Mouse (Mus musculus) bone marrow, adult 2 months (tissue): ENCODE results near the gene Orai3. TPM values are rescaled to one million over a fixed set of nuclear protein-coding genes. Genes with fewer than 3 reads are reported as not detected.
A peak's percentile ranks its signal among the peaks of the same experiment; 100 is the strongest.

ENCODE experiments used
- H3K27ac ChIP-seq: fragments of 200-500 bp; 2 replicates; pipeline ENCODE4 v1.5.1; 2012; ENCODE audit warnings: low read depth, mild to moderate bottlenecking, control low read depth, inconsistent platforms, low read length; ENCODE audit not compliant: control insufficient read depth, poor library complexity, insufficient read depth
- H3K4me1 ChIP-seq: fragments of 200-500 bp; 2 replicates; pipeline ENCODE4 v1.6.1; 2011; ENCODE audit warnings: low read length; ENCODE audit not compliant: control insufficient read depth, insufficient read depth
- H3K4me3 ChIP-seq: fragments of 200-500 bp; replicated peaks from 2 replicates; pipeline ENCODE3; 2011; ENCODE audit warnings: mild to moderate bottlenecking, low read depth, low read length, control low read depth; ENCODE audit not compliant: control insufficient read depth
- CTCF ChIP-seq: fragments of 200-500 bp; IDR thresholded peaks from 2 replicates; pipeline ENCODE4 v1.5.1; 2011; ENCODE audit warnings: low read length, control low read depth; ENCODE audit not compliant: control insufficient read depth, insufficient read depth
- POLR2A ChIP-seq: fragments of 200-500 bp; IDR thresholded peaks from 2 replicates; pipeline ENCODE4 v1.6.1; 2011; ENCODE audit warnings: low read depth, mild to moderate bottlenecking, control low read depth, low read length, borderline replicate concordance; ENCODE audit not compliant: control insufficient read depth
- WGBS: fragments of 180-500 bp; shearing (Covaris S2); methylation state at CpG from one replicate; pipeline ENCODE4 v1.1.7; 2018; 5-methylcytosine and 5-hydroxymethylcytosine counted together
- polyA plus RNA-seq: library from polyadenylated mRNA; stranded (reverse); fragments of >200 nt; gene quantifications from 2 replicates; pipeline ENCODE4 v1.2.4, GENCODE M21; 2011; ENCODE audit warnings: low replicate concordance; ENCODE audit not compliant: missing spikeins, insufficient read depth, insufficient read length

Orai3 gene
- polyA plus RNA-seq, 1 experiment, result 14.6 TPM

GRCm38 (mm10) chr7:127776426-127776825 lies 6.8 kb downstream of the Orai3 start, which contains the start of gene Setd1a:
TSS of gene Setd1a (plus strand) at chr7:127776670.
- peak within 1 kb of the TSS; percentile 90 for H3K27ac ChIP-seq
- H3K4me3 ChIP-seq, result peak within 1 kb of the TSS; percentile 81
- H3K4me1 ChIP-seq, result no peaks in the 10 kb centered on the region
- WGBS, result under 1% methylated on average over 23 of the region's 23 CpGs
- TF ChIP-seq POLR2A, result no peak
- no peak for TF ChIP-seq CTCF

- Histone ChIP-seq H3K4me1 (no peaks in the 10 kb centered on the region), H3K27ac (peak overlapping the region; percentile 90), H3K4me3 (peak overlapping the region; percentile 81)
- WGBS, result 1% methylated on average over 58 of the region's 70 CpGs
- TF ChIP-seq POLR2A (no peak), CTCF (no peak)
Observed at GRCm38 (mm10) chr7:127776878-127777473, 7.4 kb downstream of the Orai3 start.

- Histone ChIP-seq H3K4me1 (no peaks in the 10 kb centered on the region), H3K4me3 (peak overlapping the region; percentile 81), H3K27ac (peak overlapping the region; percentile 90; the same call in 1 of the 2 replicates)
- 2% methylated on average over 58 of the region's 66 CpGs for WGBS
- TF ChIP-seq CTCF (no peak), POLR2A (no peak)
Observed at GRCm38 (mm10) chr7:127777474-127778266, 8.1 kb downstream of the Orai3 start.

GRCm38 (mm10) chr7:127778350-127778749 lies 8.7 kb downstream of the Orai3 start:
- WGBS, result 78% methylated on average over 4 of the region's 4 CpGs
- TF ChIP-seq POLR2A (no peak), CTCF (no peak)
- no peak overlapping the region for H3K4me3 ChIP-seq
- H3K4me1 ChIP-seq, result no peaks in the 10 kb centered on the region
- H3K27ac ChIP-seq, result no peak overlapping the region

GRCm38 (mm10) chr7:127785308-127785707 lies 15.7 kb downstream of the Orai3 start, which contains the start of gene Gm49388:
TSS of gene Gm49388 (plus strand) at chr7:127785608.
- WGBS, result 93% methylated on average over 7 of the region's 7 CpGs
- no peak within 1 kb of the TSS for H3K4me3 ChIP-seq
- H3K4me1 ChIP-seq, result no peaks in the 10 kb centered on the region
- no peak for TF ChIP-seq CTCF
- no peak for TF ChIP-seq POLR2A
- H3K27ac ChIP-seq, result no peak within 1 kb of the TSS

GRCm38 (mm10) chr7:127797076-127797845 lies 27.6 kb downstream of the Orai3 start:
- Histone ChIP-seq H3K27ac (no peak overlapping the region), H3K4me1 (no peaks in the 10 kb centered on the region), H3K4me3 (no peak overlapping the region)
- WGBS, result 91% methylated on average over 23 of the region's 23 CpGs
- TF ChIP-seq CTCF, result no peak

GRCm38 (mm10) chr7:127798591-127798990 lies 29.0 kb downstream of the Orai3 start:
- Histone ChIP-seq H3K27ac (no peak overlapping the region), H3K4me3 (no peak overlapping the region), H3K4me1 (no peaks in the 10 kb centered on the region)
- WGBS, result 82% methylated on average over 4 of the region's 4 CpGs
- TF ChIP-seq POLR2A, result no peak
- no peak for TF ChIP-seq CTCF

GRCm38 (mm10) chr7:127799211-127799610 lies 29.6 kb downstream of the Orai3 start:
- no peak overlapping the region for H3K4me3 ChIP-seq
- 88% methylated on average over 13 of the region's 13 CpGs for WGBS
- H3K27ac ChIP-seq, result no peak overlapping the region
- H3K4me1 ChIP-seq, result peaks cover under 1% of the 10 kb centered on the region; the same call in 1 of the 2 replicates
- TF ChIP-seq POLR2A, result no peak
- TF ChIP-seq CTCF, result no peak
